Mouse (Mus musculus): ENCODE results near the gene Reg3d.

GRCm38 (mm10) chr6:78327798-78328197 lies 50.9 kb downstream of the Reg3d start:
- no peak for TF ChIP-seq POLR2A (IDR thresholded peaks at IDR 0.05; ENCODE audit: low read depth, low read length)
- TF ChIP-seq CTCF (IDR thresholded peaks at IDR 0.05; ENCODE audit: borderline replicate concordance, insufficient read depth, low read length), result no peak

Measured in embryonic fibroblast, embryonic 13.5 days (primary cell).